Mouse (Mus musculus) ES-CJ7 (cell line): ENCODE measurements around the gene Ndufaf8.

Experiments
- DNase-seq: peaks from one replicate; pipeline ENCODE4 v3.0.0; 2011; ENCODE audit warnings: low read depth, low spot score

Gene Ndufaf8

DNA sequence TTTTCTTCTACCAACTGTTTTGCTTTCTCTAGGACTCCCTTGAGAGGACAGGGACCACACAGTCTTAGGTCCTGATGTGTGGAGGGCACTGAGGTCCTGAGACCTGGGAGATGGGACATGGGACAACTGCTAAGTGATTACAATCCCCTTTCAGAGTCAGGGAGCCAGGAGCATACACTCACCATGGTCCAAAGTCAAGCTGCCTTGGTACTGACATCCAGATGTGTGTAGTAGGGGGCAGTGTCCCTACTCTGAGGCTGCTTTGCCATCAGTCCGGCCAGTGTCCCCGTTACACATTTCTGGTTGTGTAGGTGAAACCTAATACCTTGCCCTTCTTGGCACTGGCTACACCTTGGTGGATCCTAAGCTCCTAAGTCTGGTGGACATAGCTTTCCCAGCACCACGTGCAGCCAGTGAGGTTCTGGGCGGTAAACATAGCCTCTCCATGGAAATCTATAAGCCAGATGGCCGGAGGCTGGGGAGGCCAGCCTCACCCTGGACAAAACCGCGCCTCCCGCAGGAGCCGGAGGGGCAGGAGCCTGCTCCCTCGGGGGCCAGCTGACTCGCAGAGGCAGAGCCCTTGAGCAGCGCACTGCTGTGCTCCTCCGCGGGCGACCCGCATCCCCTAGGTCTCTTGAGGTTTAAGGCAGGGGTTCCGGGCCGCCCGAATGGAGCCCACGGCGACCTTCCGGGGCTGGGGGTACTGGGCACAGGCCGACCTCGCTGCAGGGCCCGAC lies 12.7 kb upstream of the Ndufaf8 start:
- no peak for DNase-seq

- peak; percentile 96 for DNase-seq
Measured at GRCm38 (mm10) chr11:120086702-120087152, 12.0 kb upstream of the Ndufaf8 start, which contains the start of gene Cep131. TSS of gene Cep131 (minus strand) at chr11:120086827.

- DNase-seq: no peak
Measured at GRCm38 (mm10) chr11:120090661-120091060, 8.1 kb upstream of the Ndufaf8 start.

- DNase-seq: peak; percentile 48
Measured at GRCm38 (mm10) chr11:120092817-120093591, 5.7 kb upstream of the Ndufaf8 start.

- peak; percentile 91 for DNase-seq
Measured at GRCm38 (mm10) chr11:120101036-120101435, 2.3 kb downstream of the Ndufaf8 start.

GRCm38 (mm10) chr11:120103431-120103997 lies 4.8 kb downstream of the Ndufaf8 start:
- no peak for DNase-seq

DNA sequence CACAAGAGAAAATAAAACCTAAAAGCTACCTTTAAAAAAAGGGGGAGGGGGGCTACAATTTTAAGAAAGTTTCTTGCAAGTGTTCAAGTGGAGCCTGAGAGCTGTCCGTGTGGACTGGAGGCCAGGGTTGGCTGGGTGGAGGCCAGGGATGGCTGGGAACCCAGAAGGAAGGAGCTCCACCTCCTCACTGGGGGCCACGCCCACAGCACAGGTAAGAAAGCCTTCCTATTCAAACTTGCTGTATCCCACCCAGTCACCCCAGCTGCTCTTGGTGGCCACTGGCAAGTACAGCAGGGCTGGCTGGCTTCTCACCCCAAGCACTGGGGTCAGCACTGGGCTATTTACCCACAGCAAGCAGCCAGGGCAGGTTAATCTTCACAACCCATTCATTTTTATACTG lies 8.3 kb downstream of the Ndufaf8 start:
- DNase-seq: no peak

GRCm38 (mm10) chr11:120107796-120108195 lies 9.1 kb downstream of the Ndufaf8 start:
- DNase-seq: no peak

DNA sequence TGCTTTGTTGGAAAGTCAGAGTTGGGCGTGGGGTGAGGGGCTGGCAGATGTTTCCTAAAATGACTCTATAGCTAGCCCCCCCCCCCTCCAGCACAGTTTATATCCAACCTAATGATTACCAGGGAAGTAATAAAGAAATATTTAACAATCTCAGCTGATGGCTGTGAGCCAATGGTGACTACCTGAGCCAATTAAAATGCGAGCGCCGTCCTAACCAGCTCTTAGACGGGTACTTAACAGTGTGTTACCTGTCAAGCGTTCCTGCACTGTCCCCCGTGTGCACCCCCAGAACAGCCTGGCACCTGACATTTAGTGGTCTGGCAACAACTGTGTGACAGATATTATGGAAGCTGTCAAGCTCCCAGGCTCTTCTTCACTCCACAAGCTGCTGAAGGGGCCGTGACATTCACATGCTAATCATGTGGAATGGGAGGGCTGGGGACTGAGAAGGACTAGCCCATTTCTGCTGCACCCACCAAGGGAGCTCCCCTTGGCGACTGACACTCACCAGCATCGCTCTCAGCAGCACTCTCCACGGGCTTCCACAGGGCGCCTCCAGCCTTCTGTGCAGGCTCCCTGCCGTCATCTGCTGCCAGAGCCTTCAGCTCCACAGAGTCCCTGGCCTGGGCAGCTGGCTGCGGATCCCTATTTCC lies 11.0 kb downstream of the Ndufaf8 start:
- peak; percentile 52 for DNase-seq

DNA sequence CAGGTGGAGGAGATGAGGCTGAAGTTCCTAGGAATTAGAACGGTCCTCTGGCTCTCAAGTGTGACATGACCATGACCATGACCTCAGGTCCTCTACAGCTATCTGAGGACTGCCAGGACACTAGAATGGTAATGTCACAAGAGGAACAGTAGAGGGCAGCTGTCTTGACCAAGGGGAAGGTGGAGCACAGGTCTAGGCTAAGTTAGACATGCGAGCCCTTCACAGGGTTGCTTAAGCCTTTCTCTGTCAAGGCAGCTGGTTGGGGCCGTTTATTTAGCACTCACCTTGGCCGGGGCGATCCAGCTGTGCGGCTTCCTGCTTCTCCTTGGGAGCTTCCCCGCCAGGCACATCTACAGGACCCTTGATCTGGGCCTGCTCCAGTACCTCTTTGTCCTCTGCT lies 11.8 kb downstream of the Ndufaf8 start:
- peak; percentile 64 for DNase-seq

- peak; percentile 63 for DNase-seq
Measured at GRCm38 (mm10) chr11:120111033-120111432, 12.3 kb downstream of the Ndufaf8 start.

GRCm38 (mm10) chr11:120112136-120112535 lies 13.4 kb downstream of the Ndufaf8 start:
- DNase-seq: no peak

DNA sequence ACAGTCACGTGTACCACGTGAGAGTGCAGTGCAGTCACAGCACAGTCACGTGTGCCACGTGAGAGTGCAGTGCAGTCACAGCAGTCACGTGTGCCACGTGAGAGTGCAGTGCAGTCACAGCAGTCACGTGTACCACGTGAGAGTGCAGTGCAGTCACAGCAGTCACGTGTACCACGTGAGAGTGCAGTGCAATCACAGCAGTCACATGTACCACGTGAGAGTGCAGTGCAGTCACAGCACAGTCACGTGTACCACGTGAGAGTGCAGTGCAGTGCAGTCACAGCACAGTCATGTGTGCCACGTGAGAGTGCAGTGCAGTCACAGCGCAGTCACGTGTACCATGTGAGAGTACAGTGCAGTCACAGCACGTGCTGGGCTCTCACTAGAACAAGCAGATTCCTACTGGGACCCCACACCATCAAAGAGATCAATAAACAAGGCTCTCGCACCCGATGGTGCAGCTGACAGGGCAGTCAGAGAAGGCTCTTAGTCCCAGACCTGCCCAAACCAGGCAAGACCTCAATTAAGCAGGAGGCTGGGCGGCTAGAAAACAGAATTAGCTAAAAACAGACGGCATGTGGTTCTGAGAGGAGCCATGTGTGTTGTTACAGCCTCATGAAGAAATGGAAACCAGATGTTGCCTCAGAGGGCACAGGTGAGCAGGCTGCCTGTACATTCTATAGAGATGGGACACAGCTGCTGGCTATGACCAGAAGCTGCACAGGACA lies 15.9 kb downstream of the Ndufaf8 start:
- no peak for DNase-seq

GRCm38 (mm10) chr11:120117626-120118025 lies 18.9 kb downstream of the Ndufaf8 start:
- no peak for DNase-seq

DNA sequence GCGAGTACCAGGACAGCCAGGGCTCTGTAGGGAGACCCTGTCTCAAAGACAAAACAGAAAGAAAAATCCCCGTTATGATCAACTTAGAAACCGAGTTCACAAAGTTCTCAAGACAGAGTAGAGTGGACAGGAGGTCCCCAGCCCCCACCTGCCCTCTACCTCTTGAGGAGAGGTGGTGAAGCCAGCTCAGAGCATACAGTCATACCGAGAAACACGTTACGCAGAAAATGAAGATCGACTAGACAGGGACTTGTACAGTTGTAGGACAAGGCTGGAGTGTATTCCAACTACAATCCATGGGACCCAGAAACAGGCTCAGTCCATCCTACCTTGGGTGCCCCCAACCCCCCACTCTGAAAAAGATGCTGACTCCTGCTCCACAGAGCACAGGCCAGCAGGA lies 20.4 kb downstream of the Ndufaf8 start:
- no peak for DNase-seq

DNA sequence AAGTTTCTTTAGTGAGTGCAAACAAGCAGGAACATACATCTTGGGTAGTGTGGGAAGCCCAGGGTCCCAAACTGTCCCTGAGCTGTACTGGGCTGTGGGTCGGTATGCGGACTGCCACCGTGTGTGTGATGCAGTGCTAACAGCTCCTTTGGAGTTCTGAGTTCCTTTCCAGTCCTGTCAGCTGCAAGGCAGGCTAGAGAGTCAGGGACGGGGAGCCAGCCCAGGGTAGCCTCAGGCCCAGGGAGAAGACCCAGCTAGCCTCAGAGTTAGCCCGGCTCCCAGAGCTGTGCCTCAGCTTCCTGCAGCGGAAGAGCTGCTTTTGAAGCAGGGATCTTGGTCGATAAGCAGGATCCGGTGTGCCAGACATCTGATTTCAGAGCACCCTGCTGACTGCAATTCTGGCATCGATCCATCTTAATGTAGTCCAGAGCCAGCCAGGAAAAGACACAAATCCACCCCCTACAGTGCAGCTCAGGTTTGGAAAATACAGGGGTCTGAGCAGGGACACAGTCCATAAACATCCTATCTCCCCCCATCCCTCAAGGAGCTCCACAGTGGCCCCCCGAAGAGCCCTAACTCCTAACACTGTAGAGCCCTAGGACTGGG lies 21.3 kb downstream of the Ndufaf8 start:
- DNase-seq: no peak

DNA sequence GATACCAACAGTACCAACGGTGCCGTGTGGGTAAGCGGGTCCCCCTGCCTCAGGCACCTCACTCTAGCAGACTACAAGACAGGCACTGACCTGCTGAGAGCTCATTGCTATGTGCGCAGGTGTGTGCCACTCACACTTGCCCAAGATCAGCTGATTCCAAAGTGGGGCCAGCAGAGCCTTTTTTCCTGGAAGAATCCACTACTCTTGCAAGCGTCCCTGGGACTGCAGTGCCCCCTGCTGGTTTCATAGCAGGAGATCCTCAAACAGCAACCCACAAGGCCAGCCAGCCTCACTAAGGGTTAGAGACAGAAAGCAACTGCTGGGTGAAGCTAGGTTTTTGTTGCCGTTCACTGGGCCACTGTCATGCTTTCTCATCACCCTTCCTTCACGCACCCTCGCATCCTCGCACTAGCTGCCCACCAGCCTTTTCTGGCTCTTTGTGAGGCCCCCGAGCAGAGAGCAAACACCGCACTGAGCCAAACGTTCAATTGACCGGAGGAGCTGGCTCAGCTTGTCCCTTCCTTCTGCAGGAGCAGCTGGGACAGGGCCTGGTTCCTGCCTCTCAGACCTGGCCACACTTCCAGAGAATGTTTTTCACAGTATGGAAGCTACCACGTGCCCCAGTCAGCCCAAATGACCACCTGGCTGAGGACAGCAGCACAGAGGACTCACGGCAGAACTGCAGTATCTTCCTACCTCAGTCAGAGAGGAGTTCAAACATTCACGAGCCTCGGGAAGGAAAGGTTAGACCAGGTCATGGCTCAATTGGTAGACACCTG lies 22.1 kb downstream of the Ndufaf8 start:
- peak; percentile 76 for DNase-seq

DNA sequence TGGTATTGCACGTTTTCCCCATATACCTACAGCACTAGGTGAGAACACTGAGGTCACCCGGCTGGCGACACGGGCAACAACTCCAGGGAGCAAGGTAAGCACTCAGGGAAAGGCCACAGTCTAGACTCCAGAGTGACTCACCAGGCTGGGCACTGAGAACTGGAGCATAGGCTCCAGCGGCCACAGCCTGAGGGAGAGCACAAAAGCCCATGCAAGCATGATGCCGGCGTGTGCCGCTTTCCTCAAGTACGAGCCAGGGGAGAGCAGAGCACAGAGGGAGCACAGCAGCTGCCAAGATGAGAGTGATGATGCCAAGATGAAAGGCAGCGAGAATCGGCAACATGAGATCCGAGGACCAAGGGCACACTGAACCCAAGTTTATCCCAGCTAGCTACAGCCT lies 23.4 kb downstream of the Ndufaf8 start:
- no peak for DNase-seq

DNA sequence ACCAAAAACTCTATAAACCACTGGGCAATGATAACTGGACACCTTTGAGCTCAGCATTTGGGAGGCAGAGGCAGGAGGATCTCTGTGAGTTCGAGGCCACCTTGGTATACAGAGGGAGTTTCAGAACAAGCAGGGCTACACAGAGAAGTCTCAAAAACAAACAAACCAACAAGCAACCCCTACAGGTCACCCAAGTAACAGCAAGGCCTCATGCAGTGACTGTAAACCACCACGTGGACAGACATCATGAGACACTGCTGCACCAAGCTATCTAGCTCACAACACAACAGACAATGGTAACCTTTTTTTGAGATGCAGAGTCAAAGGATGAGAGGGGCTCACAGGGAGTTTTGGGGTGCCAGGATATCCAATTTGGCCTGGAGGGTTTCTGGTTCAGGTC lies 28.1 kb downstream of the Ndufaf8 start:
- peak; percentile 64 for DNase-seq

GRCm38 (mm10) chr11:120129281-120129680 lies 30.6 kb downstream of the Ndufaf8 start:
- DNase-seq: no peak
